Mouse (Mus musculus): ENCODE results near the gene Plcg1. TPM values are rescaled to one million over a fixed set of nuclear protein-coding genes. Genes with fewer than 3 reads are reported as not detected.

Plcg1 gene
- polyA plus RNA-seq, 1 experiment from 2014 or later = 68.4 TPM

DNA sequence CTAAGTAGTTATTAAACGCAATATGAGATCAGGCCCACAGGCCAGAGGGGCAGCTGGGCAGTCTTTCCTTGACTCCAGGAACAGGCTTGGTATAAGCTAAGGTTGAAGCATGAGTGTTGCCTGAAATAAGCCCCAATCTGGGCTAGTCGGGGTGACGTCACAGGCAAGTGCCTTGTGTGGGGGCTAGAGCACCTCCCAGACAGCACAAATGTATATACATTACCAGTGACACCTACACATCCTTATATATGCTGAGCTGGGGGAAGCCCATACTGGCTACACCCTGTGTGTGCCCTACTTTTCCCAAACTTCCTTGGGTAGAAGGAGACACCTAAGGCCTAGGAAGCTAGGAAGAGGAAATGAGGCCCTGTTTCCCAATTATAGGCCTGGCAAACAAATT, 2.1 kb upstream of the Plcg1 start:
- Histone ChIP-seq H3K9me3 (no peaks in the 10 kb centered on the region), H3K9ac (no peak overlapping the region), H3K4me2 (no peak overlapping the region), H3K36me3 (replicated peaks) (peaks cover 10% of the 10 kb centered on the region; the same call in 1 of the 2 replicates), H3K27me3 (replicated peaks) (no peaks in the 10 kb centered on the region), H3K27ac (no peak overlapping the region), H3K4me1 (peaks cover 30% of the 10 kb centered on the region), H3K4me3 (no peak overlapping the region)
- ATAC-seq (replicated peaks) = no peak
- WGBS = 95% methylated on average over 3 of the region's 3 CpGs

DNA sequence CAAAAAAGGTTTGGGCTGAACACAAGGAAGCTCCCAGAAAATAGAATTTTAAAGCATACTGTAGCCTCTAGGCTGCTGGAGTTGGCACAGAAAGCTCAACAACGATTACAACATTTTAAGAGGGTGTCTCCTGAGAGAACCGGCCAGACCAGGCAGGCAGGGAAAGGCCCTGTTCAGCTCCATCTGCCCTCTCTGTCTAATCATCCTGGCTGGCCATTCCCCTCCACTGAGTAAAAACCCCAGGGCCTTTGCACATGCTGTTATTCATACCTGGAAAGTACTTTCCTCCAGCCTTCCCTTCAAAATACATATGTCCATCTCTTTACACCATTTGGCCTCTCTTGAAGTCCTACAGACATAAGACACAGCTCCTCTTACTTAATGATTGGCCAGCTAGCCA, 1.7 kb upstream of the Plcg1 start:
- Histone ChIP-seq H3K9ac (no peak overlapping the region), H3K4me2 (no peak overlapping the region), H3K27ac (no peak overlapping the region), H3K9me3 (no peaks in the 10 kb centered on the region), H3K4me1 (peaks cover 35% of the 10 kb centered on the region), H3K36me3 (replicated peaks) (peaks cover 5% of the 10 kb centered on the region; the same call in 1 of the 2 replicates), H3K4me3 (no peak overlapping the region), H3K27me3 (replicated peaks) (no peaks in the 10 kb centered on the region)
- no peak for ATAC-seq (replicated peaks)
- 71% methylated on average over 2 of the region's 2 CpGs for WGBS

DNA sequence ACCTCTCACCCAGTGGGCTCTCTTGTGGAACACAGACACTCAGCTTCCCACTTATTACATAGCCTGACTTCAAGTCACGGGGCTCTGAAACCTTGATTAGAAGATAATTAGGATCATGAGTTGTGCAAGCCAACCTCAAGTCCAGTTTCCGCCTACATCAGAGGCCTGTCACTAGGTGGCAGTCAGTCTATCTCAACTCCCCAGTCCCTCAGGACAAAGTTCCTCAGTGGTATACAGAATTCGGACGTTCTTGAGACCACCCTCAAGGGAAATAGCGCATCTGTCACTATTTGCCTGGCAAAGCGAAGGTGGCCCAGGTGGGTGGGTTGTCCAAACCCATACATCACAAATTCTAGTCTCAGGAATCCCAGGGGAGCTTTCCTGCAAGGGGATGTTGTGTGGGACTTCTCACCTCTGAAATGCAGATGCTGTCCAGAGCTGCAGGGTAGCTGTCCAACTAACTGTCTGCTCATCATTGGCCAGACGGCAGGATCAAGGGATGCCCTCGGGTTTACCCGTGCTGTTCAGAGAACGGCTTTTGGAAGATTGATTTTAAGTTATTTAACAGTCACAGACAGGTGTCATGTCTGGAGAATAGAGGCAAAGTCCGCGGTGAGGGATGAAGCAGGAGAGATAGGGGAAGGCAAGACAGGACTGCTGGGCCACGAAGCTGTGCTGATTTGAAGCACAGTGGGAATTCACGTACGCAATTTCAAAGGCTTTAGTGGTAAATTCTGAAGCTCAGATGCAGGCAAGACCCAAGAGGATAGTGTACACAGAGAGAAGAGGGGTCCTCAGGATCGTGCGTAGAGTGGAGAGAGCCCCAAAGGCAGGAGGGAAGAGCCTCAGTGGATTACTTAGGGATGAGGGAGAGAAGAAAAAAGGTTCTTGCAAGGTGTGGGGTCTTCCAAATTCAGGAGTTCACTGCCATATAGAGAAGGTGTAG, 976 bp upstream of the Plcg1 start:
- WGBS = 25% methylated on average over 17 of the region's 17 CpGs
- Histone ChIP-seq H3K9me3 (no peaks in the 10 kb centered on the region), H3K4me3 (peak overlapping the region; percentile 91), H3K27ac (no peak overlapping the region), H3K4me1 (peaks cover 42% of the 10 kb centered on the region), H3K9ac (peak overlapping the region; percentile 98), H3K27me3 (replicated peaks) (no peaks in the 10 kb centered on the region), H3K4me2 (peak overlapping the region; percentile 92), H3K36me3 (replicated peaks) (peaks cover 3% of the 10 kb centered on the region; the same call in 1 of the 2 replicates)
- ATAC-seq (replicated peaks) = 0 out of 2 replicates have a peak, but pooled peaks have one; percentile 0

DNA sequence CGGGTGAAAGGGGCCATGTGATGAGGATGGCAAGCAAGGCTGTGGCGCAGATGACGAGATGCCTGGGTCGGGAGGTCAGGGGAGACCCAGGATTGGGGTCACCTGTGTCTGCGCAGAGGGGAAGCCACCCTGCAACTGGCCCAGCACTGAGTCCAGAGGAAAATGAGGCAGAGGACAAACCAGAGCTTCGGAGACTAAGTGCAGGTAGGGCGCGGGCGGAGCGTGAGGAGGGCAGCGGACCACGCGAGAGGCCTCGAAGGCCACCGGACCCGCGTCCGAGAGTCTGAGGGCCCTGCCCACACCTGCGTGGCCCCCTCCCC, 343 bp upstream of the Plcg1 start:
- Histone ChIP-seq H3K4me2 (peak overlapping the region; percentile 92), H3K9ac (peak overlapping the region; percentile 98), H3K9me3 (no peaks in the 10 kb centered on the region), H3K36me3 (replicated peaks) (no peaks in the 10 kb centered on the region), H3K27ac (peak overlapping the region; percentile 99), H3K27me3 (replicated peaks) (no peaks in the 10 kb centered on the region), H3K4me3 (peak overlapping the region; percentile 91), H3K4me1 (peaks cover 47% of the 10 kb centered on the region)
- ATAC-seq (replicated peaks) = no peak
- WGBS = 7% methylated on average over 19 of the region's 19 CpGs

DNA sequence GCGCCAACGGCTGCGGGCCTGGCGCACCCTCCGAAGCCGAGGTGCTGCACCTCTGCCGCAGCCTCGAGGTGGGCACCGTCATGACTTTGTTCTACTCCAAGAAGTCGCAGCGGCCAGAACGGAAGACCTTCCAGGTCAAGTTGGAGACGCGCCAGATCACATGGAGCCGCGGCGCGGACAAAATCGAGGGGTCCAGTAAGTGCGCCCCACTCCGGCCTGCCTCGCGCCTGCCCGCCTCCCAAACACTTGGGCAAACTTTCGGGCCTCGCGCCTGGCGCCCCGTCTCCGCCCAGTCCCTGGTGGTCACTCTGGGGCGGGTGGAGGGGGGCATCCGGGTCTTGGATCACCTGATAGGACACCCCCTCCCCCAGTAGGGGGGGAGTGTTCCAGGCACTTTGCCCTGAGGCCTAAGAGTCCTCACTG, 750 bp downstream of the Plcg1 start:
- peak overlapping the region; percentile 99 for H3K27ac ChIP-seq
- peak; percentile 22 for ATAC-seq (replicated peaks)
- no peaks in the 10 kb centered on the region for H3K36me3 ChIP-seq (replicated peaks)
- peak overlapping the region; percentile 91 for H3K4me3 ChIP-seq
- H3K4me2 ChIP-seq = peak overlapping the region; percentile 92
- no peaks in the 10 kb centered on the region for H3K9me3 ChIP-seq
- peak overlapping the region; percentile 98 for H3K9ac ChIP-seq
- no peaks in the 10 kb centered on the region for H3K27me3 ChIP-seq (replicated peaks)
- H3K4me1 ChIP-seq = peaks cover 57% of the 10 kb centered on the region
- WGBS = under 1% methylated on average over 32 of the region's 32 CpGs

DNA sequence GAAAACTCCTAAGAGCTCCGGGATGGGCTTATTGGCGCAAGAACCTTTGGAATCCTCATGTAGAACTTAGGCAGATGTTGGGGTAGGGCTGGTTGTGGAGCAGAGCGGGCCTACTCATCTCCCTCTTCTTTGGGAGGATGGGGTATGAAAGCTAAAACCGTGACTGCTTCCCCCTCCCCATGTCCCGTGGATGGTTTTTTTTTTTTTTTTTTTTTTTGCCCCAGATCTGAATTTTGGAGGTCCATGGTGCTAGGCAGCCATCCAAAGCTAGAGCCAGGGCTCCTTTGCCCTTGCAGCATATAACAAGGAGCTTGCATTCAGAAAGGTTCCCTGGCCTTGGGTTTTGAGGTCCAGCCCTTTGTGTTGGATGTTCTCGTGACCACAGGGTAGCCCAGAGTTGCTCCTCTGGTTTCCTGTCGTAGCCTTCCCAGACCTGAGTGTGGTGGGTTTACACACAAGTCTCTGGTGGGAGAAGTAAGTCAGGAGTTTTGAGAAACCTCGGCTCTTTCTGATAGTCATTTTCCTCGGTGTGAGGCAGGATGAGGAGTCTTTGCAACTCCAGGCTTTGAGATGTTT, 1.4 kb downstream of the Plcg1 start:
- Histone ChIP-seq H3K9ac (peak overlapping the region; percentile 98), H3K4me1 (peaks cover 57% of the 10 kb centered on the region), H3K27me3 (replicated peaks) (no peaks in the 10 kb centered on the region), H3K27ac (no peak overlapping the region), H3K36me3 (replicated peaks) (no peaks in the 10 kb centered on the region), H3K4me2 (peak overlapping the region; percentile 92), H3K9me3 (no peaks in the 10 kb centered on the region), H3K4me3 (peak overlapping the region; percentile 91)
- 37% methylated on average over 9 of the region's 9 CpGs for WGBS
- no peak for ATAC-seq (replicated peaks)

DNA sequence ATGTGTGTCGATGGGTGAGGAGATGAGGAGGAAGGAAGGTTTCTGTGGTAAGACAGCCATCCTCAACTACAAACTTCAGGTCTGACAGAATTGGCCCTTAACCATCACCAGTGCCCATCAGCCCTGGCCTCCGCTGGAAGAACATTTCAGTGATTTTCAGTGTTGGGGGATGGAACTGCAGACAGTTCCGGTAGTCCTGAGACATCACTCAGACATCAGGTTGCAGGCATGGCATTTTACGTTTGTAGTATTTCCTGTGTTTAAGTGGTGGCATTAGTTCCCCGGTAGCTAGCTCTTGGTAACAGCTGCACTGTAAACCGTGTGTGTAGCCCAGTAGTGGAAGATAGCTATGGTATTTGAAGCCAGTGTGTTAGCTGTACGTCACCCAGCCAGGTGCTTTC, 2.0 kb downstream of the Plcg1 start:
- no peak for ATAC-seq (replicated peaks)
- WGBS = 70% methylated on average over 7 of the region's 7 CpGs
- Histone ChIP-seq H3K36me3 (replicated peaks) (no peaks in the 10 kb centered on the region), H3K4me2 (peak overlapping the region; percentile 92), H3K4me3 (peak overlapping the region; percentile 91), H3K4me1 (peaks cover 58% of the 10 kb centered on the region), H3K9me3 (no peaks in the 10 kb centered on the region), H3K9ac (peak overlapping the region; percentile 98), H3K27me3 (replicated peaks) (no peaks in the 10 kb centered on the region), H3K27ac (no peak overlapping the region)

DNA sequence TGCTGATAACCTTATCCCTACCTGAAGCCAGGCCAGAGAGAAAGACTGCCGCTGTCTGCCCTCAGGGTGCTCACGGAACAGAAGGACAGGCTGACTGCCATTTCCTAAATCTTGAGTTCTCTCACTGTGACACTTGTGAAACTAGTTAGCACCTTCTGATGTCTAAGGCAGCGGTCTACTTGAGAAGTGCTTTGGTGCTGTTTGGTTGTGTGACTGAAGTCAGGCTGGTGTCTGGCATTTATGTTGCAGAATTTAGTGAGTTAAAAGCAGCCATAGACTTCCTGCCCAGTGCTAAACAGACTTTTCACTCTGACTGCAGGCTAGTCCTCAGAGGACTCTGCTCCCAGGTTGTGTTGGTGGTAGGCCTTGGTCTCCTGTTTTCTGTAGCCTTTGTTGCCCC, 3.2 kb downstream of the Plcg1 start:
- 89% methylated on average over 3 of the region's 3 CpGs for WGBS
- Histone ChIP-seq H3K9me3 (no peaks in the 10 kb centered on the region), H3K9ac (no peak overlapping the region; the same call in 1 of the 2 replicates), H3K27me3 (replicated peaks) (no peaks in the 10 kb centered on the region), H3K4me1 (peaks cover 69% of the 10 kb centered on the region), H3K27ac (no peak overlapping the region), H3K36me3 (replicated peaks) (no peaks in the 10 kb centered on the region; the same call in 1 of the 2 replicates), H3K4me2 (peak overlapping the region; percentile 92), H3K4me3 (no peak overlapping the region)
- no peak for ATAC-seq (replicated peaks)

DNA sequence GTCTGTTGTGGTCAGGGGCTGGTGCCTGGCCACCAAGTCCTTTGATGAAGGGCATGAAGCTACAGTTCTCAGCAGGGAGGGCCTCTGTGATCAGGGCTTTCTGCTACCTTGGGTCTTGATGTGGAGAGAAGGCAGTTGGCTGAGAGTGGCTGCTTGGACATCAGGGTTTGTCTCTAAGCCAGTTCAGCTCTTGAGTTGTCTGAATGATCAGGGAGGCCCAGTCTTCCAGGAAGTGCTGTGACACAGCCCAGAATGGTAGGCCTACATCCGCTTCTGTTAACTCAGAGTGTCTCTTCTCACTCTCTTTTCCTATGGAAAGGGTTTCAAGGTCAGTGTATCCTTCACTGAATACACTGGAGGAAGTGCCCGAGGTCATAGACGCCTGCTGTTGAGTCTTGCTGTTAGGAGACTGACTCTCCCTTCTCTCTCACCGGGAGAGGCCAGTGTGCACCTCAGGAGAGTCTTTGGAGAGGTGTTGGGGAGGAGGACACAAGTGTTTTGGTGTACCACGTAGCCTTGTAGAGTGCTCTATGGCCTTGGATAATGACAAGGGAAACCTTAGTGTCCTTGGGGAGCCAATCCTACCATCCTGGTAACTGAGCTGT, 4.7 kb downstream of the Plcg1 start:
- 94% methylated on average over 5 of the region's 5 CpGs for WGBS
- Histone ChIP-seq H3K27ac (no peak overlapping the region), H3K4me1 (peaks cover 73% of the 10 kb centered on the region), H3K9ac (no peak overlapping the region), H3K27me3 (replicated peaks) (no peaks in the 10 kb centered on the region), H3K9me3 (no peaks in the 10 kb centered on the region), H3K4me3 (no peak overlapping the region), H3K36me3 (replicated peaks) (no peaks in the 10 kb centered on the region; the same call in 1 of the 2 replicates), H3K4me2 (no peak overlapping the region)
- no peak for ATAC-seq (replicated peaks)

DNA sequence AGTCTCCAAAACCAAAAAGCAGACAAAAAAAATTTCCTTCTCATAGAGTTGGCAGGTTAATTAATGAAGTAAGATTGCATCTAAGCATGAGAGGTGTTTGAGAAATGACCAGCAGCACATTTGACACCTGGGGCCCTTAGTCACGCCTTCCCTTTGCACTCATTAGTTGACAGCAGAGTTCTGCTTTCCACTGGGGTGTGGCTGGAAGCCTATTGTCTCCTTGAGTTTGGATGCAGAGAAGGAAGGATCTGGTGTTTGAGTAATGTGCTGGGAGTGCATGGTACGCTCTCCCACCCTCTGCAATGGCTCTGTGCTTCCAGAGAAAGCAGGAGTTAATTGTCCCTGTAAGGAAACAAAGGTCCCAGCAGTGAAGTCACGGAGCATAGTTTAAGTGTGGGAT, 5.4 kb downstream of the Plcg1 start:
- peaks cover 79% of the 10 kb centered on the region for H3K4me1 ChIP-seq
- WGBS = 94% methylated on average over 3 of the region's 3 CpGs
- no peaks in the 10 kb centered on the region for H3K27me3 ChIP-seq (replicated peaks)
- no peak overlapping the region for H3K4me3 ChIP-seq
- no peaks in the 10 kb centered on the region for H3K9me3 ChIP-seq
- H3K4me2 ChIP-seq = no peak overlapping the region
- H3K27ac ChIP-seq = no peak overlapping the region
- no peak overlapping the region for H3K9ac ChIP-seq
- ATAC-seq (replicated peaks) = no peak
- no peaks in the 10 kb centered on the region; the same call in 1 of the 2 replicates for H3K36me3 ChIP-seq (replicated peaks)

DNA sequence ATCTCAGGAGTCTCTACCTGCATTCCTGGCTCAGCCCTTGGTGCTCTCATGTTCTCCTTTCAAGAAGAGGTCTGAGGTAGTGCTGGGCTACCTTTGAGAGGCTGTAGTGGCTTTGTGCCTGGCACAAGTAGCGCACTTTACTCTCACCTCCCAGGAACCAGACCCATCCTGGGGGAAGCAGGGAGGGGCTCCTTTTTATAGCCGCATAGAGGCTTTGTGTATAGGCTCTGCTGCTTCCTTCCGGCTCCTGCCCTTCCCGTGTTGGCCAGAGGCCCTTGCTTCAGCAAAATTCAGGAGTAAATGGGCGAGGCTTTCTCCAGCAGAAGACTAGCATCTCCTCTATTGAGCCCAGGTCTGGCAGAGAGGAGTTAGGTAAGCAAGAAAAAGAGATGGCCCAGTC, 7.3 kb downstream of the Plcg1 start:
- ATAC-seq (replicated peaks) = no peak
- 89% methylated on average over 5 of the region's 5 CpGs for WGBS
- H3K4me2 ChIP-seq = no peak overlapping the region
- no peaks in the 10 kb centered on the region for H3K9me3 ChIP-seq
- no peak overlapping the region for H3K4me3 ChIP-seq
- H3K4me1 ChIP-seq = peaks cover 74% of the 10 kb centered on the region
- H3K36me3 ChIP-seq (replicated peaks) = no peaks in the 10 kb centered on the region; the same call in 1 of the 2 replicates
- no peak overlapping the region for H3K27ac ChIP-seq
- no peak overlapping the region for H3K9ac ChIP-seq
- no peaks in the 10 kb centered on the region for H3K27me3 ChIP-seq (replicated peaks)

DNA sequence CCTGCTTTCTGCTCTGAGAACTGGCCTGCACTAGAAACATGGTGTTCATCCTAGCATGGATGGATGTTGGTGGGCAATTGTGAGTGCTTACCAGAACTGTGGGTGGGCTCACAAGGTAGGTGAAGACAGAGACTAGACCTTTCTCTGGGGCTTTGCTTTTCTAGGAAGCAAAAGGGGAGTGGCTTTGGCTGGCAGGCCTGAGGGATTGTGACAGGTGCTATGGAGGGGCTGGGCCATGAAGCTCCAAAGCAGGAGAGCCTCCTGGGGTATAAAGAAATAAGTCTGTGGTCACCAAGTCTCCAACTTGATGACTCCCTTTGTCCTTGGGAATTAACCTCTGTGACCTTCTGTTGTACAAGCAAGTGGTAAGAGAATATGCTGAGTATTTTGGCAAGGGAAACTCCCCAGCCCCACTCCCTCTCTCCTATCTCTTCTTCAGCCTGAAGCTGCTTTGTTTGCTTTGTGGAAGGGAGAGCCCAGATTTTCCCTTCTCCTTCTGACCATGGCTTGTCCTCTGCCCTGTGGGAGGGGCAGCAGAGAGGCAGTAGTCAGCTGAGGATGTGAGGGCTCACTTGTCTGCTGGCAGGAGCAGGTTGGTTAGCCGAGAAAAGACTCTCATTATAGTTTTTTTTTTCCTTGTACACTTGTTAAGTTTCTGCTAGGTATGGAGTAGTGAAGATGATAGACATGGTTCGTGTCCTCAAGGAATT, 8.7 kb downstream of the Plcg1 start:
- Histone ChIP-seq H3K27me3 (replicated peaks) (no peaks in the 10 kb centered on the region), H3K4me1 (peaks cover 60% of the 10 kb centered on the region), H3K4me3 (no peak overlapping the region), H3K27ac (0 out of 2 replicates have a peak overlapping the region, but pooled peaks have one; percentile 23), H3K36me3 (replicated peaks) (no peaks in the 10 kb centered on the region; the same call in 1 of the 2 replicates), H3K9ac (no peak overlapping the region), H3K9me3 (no peaks in the 10 kb centered on the region), H3K4me2 (no peak overlapping the region)
- no peak for ATAC-seq (replicated peaks)
- 42% methylated on average over 2 of the region's 2 CpGs for WGBS

All from midbrain, embryonic 15.5 days (tissue).